Mouse (Mus musculus): ENCODE measurements around the gene Ndufa12. TPM values are rescaled to one million over a fixed set of nuclear protein-coding genes. Genes with fewer than 3 reads are reported as not detected.

Ndufa12 gene
- 35.4 and 61.4 TPM in 2 replicates for polyA plus RNA-seq (2012; rRNA removed)

- TF ChIP-seq CTCF (IDR thresholded peaks at IDR 0.05; ENCODE audit: insufficient read depth, low read length): peak; percentile 47
- peak; percentile 83; the same call in 1 of the 2 replicates for TF ChIP-seq POLR2A (IDR thresholded peaks at IDR 0.05; ENCODE audit: borderline replicate concordance, extremely low read depth, low read depth, low read length)
- under 1% methylated on average over 46 of the region's 46 CpGs for WGBS
These were observed at the start of gene Ndufa12 for GRCm38 (mm10) chr10:94198482-94199405. TSS of gene Ndufa12 (plus strand) at chr10:94198720.

GRCm38 (mm10) chr10:94151488-94151887 is 47.0 kb upstream of the Ndufa12 start:
- no peak for DNase-seq
- no peak overlapping the region for H3K4me3 ChIP-seq (replicated peaks; ENCODE audit: extremely low read depth, low read depth, low read length)
- peaks cover 15% of the 10 kb centered on the region for H3K4me1 ChIP-seq (ENCODE audit: control insufficient read depth, insufficient read depth, low read length)
- TF ChIP-seq POLR2A (IDR thresholded peaks at IDR 0.05; ENCODE audit: borderline replicate concordance, extremely low read depth, low read depth, low read length): no peak
- TF ChIP-seq CTCF (IDR thresholded peaks at IDR 0.05; ENCODE audit: insufficient read depth, low read length): no peak
- 43% methylated on average over 4 of the region's 4 CpGs for WGBS

More at GRCm38 (mm10) chr10:94198482-94199405, at the start of gene Ndufa12:
- Histone ChIP-seq H3K4me3 (replicated peaks; ENCODE audit: extremely low read depth, low read depth, low read length) (peak within 1 kb of the TSS; percentile 93), H3K4me1 (ENCODE audit: control insufficient read depth, insufficient read depth, low read length) (peaks cover 7% of the 10 kb centered on the region)
- DNase-seq: peak; percentile 97

- TF ChIP-seq POLR2A (IDR thresholded peaks at IDR 0.05; ENCODE audit: borderline replicate concordance, extremely low read depth, low read depth, low read length): no peak
- TF ChIP-seq CTCF (IDR thresholded peaks at IDR 0.05; ENCODE audit: insufficient read depth, low read length): no peak
- Histone ChIP-seq H3K4me3 (replicated peaks; ENCODE audit: extremely low read depth, low read depth, low read length) (no peak overlapping the region), H3K4me1 (ENCODE audit: control insufficient read depth, insufficient read depth, low read length) (peaks cover 9% of the 10 kb centered on the region)
- no peak for DNase-seq
These were observed 44.7 kb upstream of the Ndufa12 start for GRCm38 (mm10) chr10:94153841-94154240.

- 83% methylated on average over 6 of the region's 6 CpGs for WGBS
- no peak for DNase-seq
- TF ChIP-seq POLR2A (IDR thresholded peaks at IDR 0.05; ENCODE audit: borderline replicate concordance, extremely low read depth, low read depth, low read length) (no peak), CTCF (IDR thresholded peaks at IDR 0.05; ENCODE audit: insufficient read depth, low read length) (no peak)
- H3K4me3 ChIP-seq (replicated peaks; ENCODE audit: extremely low read depth, low read depth, low read length): no peak overlapping the region
- H3K4me1 ChIP-seq (ENCODE audit: control insufficient read depth, insufficient read depth, low read length): no peaks in the 10 kb centered on the region
These were observed 39.6 kb upstream of the Ndufa12 start for GRCm38 (mm10) chr10:94158962-94159361.

GRCm38 (mm10) chr10:94159406-94159805 is 39.1 kb upstream of the Ndufa12 start:
- Histone ChIP-seq H3K4me1 (ENCODE audit: control insufficient read depth, insufficient read depth, low read length) (no peaks in the 10 kb centered on the region), H3K4me3 (replicated peaks; ENCODE audit: extremely low read depth, low read depth, low read length) (no peak overlapping the region)
- no peak for TF ChIP-seq POLR2A (IDR thresholded peaks at IDR 0.05; ENCODE audit: borderline replicate concordance, extremely low read depth, low read depth, low read length)
- TF ChIP-seq CTCF (IDR thresholded peaks at IDR 0.05; ENCODE audit: insufficient read depth, low read length): no peak
- no peak for DNase-seq
- WGBS: 91% methylated on average over 4 of the region's 4 CpGs

GRCm38 (mm10) chr10:94161051-94161765 is 37.3 kb upstream of the Ndufa12 start:
- WGBS: 86% methylated on average over 5 of the region's 5 CpGs

GRCm38 (mm10) chr10:94162031-94162430 is 36.5 kb upstream of the Ndufa12 start:
- DNase-seq: no peak
- WGBS: 97% methylated on average over 7 of the region's 7 CpGs
- no peaks in the 10 kb centered on the region for H3K4me1 ChIP-seq (ENCODE audit: control insufficient read depth, insufficient read depth, low read length)
- H3K4me3 ChIP-seq (replicated peaks; ENCODE audit: extremely low read depth, low read depth, low read length): no peak overlapping the region
- TF ChIP-seq CTCF (IDR thresholded peaks at IDR 0.05; ENCODE audit: insufficient read depth, low read length): no peak
- TF ChIP-seq POLR2A (IDR thresholded peaks at IDR 0.05; ENCODE audit: borderline replicate concordance, extremely low read depth, low read depth, low read length): no peak

More at GRCm38 (mm10) chr10:94161051-94161765, 37.3 kb upstream of the Ndufa12 start:
- TF ChIP-seq CTCF (IDR thresholded peaks at IDR 0.05; ENCODE audit: insufficient read depth, low read length): no peak
- no peak for TF ChIP-seq POLR2A (IDR thresholded peaks at IDR 0.05; ENCODE audit: borderline replicate concordance, extremely low read depth, low read depth, low read length)
- DNase-seq: no peak
- no peaks in the 10 kb centered on the region for H3K4me1 ChIP-seq (ENCODE audit: control insufficient read depth, insufficient read depth, low read length)
- H3K4me3 ChIP-seq (replicated peaks; ENCODE audit: extremely low read depth, low read depth, low read length): no peak overlapping the region

GRCm38 (mm10) chr10:94164104-94164845 is 34.2 kb upstream of the Ndufa12 start:
- H3K4me3 ChIP-seq (replicated peaks; ENCODE audit: extremely low read depth, low read depth, low read length): no peak overlapping the region
- no peak for DNase-seq
- H3K4me1 ChIP-seq (ENCODE audit: control insufficient read depth, insufficient read depth, low read length): no peaks in the 10 kb centered on the region
- TF ChIP-seq POLR2A (IDR thresholded peaks at IDR 0.05; ENCODE audit: borderline replicate concordance, extremely low read depth, low read depth, low read length) (no peak), CTCF (IDR thresholded peaks at IDR 0.05; ENCODE audit: insufficient read depth, low read length) (no peak)
- WGBS: 83% methylated on average over 5 of the region's 5 CpGs

- 86% methylated on average over 16 of the region's 16 CpGs for WGBS
- no peak for DNase-seq
- no peaks in the 10 kb centered on the region for H3K4me1 ChIP-seq (ENCODE audit: control insufficient read depth, insufficient read depth, low read length)
- no peak for TF ChIP-seq CTCF (IDR thresholded peaks at IDR 0.05; ENCODE audit: insufficient read depth, low read length)
- H3K4me3 ChIP-seq (replicated peaks; ENCODE audit: extremely low read depth, low read depth, low read length): no peak overlapping the region
These were observed 33.1 kb upstream of the Ndufa12 start for GRCm38 (mm10) chr10:94165426-94165825.

Data from lung, adult 2 months (tissue).